Mouse (Mus musculus) stomach, postnatal 0 days (tissue): Measurements from ENCODE around the gene Slc26a10. TPM values are rescaled to one million over a fixed set of nuclear protein-coding genes. Genes with fewer than 3 reads are reported as not detected.

Experiments used
- ATAC-seq: fragments of 200-750 bp; cut with Nextera tagmentation; 2 replicates; pipeline ENCODE4 v1.8.0; 2017; ENCODE audit not compliant: low FRiP score, low TSS enrichment
- DNase-seq: peaks from one replicate; pipeline ENCODE4 v3.0.0-alpha.2; 2016; ENCODE audit warnings: low spot score
- H3K27ac ChIP-seq: fragments of 300-500 bp; sonication (generic); replicated peaks from 2 replicates; pipeline ENCODE4 v1.5.1; 2014; ENCODE audit warnings: mild to moderate bottlenecking, control low read depth
- H3K27me3 ChIP-seq: fragments of 300-500 bp; sonication (generic); 2 replicates; pipeline ENCODE4 v1.6.1; 2014; ENCODE audit warnings: low read length; ENCODE audit not compliant: control insufficient read depth, insufficient read depth
- H3K36me3 ChIP-seq: fragments of 300-500 bp; sonication (generic); 2 replicates; pipeline ENCODE4 v1.6.1; 2014; ENCODE audit warnings: low read length, mixed read lengths; ENCODE audit not compliant: control insufficient read depth, insufficient read depth
- H3K4me1 ChIP-seq: fragments of 300-500 bp; sonication (generic); replicated peaks from 2 replicates; pipeline ENCODE4 v1.6.1; 2014; ENCODE audit warnings: antibody characterized with exemption; ENCODE audit not compliant: control insufficient read depth, insufficient read depth
- H3K4me2 ChIP-seq: fragments of 300-500 bp; sonication (generic); replicated peaks from 2 replicates; pipeline ENCODE4 v1.6.1; 2014; ENCODE audit warnings: low read depth, mild to moderate bottlenecking, control low read depth, moderate library complexity
- H3K4me3 ChIP-seq: fragments of 300-500 bp; sonication (generic); 2 replicates; pipeline ENCODE4 v1.5.1; 2014; ENCODE audit warnings: low read depth, low read length, control low read depth
- H3K9ac ChIP-seq: fragments of 300-500 bp; sonication (generic); 2 replicates; pipeline ENCODE4 v1.6.1; 2014; ENCODE audit warnings: mild to moderate bottlenecking, low read length, control low read depth, mixed read lengths
- H3K9me3 ChIP-seq: fragments of 300-500 bp; sonication (generic); 2 replicates; pipeline ENCODE4 v1.6.1; 2016; ENCODE audit warnings: low read length; ENCODE audit not compliant: control insufficient read depth
- CTCF ChIP-seq: IDR thresholded peaks from 2 replicates; pipeline ENCODE4 v1.5.1; 2016; ENCODE audit warnings: antibody characterized with exemption, low read depth, mild to moderate bottlenecking, moderate library complexity
- EP300 ChIP-seq: optimal IDR thresholded peaks from 2 replicates; pipeline ENCODE3; 2016; ENCODE audit warnings: antibody characterized with exemption
- WGBS: fragments of 180-500 bp; shearing (Covaris S2); extraction: QIAGEN DNeasy Blood & Tissue Kit; methylation state at CpG from one replicate; pipeline ENCODE4 v1.1.7; 2014; 5-methylcytosine and 5-hydroxymethylcytosine counted together
- polyA plus RNA-seq: library from polyadenylated mRNA; unstranded; fragments of >200 nt; fragmentation: Nextera tagmentation; extraction: Ambion mirVana; gene quantifications from 2 replicates; pipeline ENCODE4 v1.2.1, GENCODE M21; 2015

Gene Slc26a10
- polyA plus RNA-seq, 1 experiment from 2014 or later = 0.70 TPM

DNA sequence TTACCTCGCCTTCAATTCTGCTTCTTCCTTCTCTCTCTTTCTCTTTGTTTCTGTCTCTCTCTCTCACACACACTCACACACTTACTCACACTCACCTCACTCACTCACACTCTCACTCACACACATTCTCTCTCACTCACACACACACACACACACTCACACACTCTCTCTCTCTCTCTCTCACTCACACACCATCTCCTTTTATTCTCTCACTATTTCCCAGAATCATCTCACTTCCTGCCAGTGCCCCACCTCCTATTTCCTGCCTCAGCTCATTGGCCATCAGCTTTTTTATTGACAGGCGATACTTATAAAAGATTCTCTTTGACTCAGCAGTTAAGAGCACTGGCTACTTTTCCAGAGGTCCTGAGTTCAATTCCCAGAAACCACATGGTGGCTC lies 37.9 kb upstream of the Slc26a10 start:
- Histone ChIP-seq H3K4me2 (no peak overlapping the region), H3K9me3 (no peaks in the 10 kb centered on the region), H3K27me3 (no peaks in the 10 kb centered on the region), H3K36me3 (no peaks in the 10 kb centered on the region), H3K4me1 (no peaks in the 10 kb centered on the region), H3K4me3 (no peak overlapping the region), H3K9ac (no peak overlapping the region), H3K27ac (no peak overlapping the region)
- 93% methylated on average over 2 of the region's 2 CpGs for WGBS
- ATAC-seq (no peak), DNase-seq (no peak)
- no peak for TF ChIP-seq CTCF
- TF ChIP-seq EP300 = no peak

DNA sequence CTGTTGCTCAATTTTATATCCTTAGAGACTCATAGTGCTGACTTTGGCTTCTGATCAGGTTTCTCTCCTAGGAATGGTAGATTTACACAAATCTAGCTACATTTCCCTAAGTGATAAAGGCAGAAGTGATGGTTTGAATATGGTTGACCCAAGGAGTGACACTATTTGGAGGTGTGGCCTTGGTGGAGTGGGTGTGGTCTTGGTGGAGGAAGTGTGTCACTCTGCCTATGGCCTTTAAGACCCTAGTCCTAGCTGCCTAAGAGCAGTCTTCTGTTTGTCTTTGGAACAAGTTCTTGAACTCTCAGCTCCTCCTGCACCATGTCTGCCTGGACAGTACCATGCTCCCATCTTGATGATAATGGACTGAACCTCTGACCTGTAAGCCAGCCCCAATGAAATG lies 36.7 kb upstream of the Slc26a10 start:
- no peak overlapping the region for H3K4me2 ChIP-seq
- ATAC-seq = no peak
- H3K36me3 ChIP-seq = no peaks in the 10 kb centered on the region
- no peak overlapping the region for H3K27ac ChIP-seq
- TF ChIP-seq EP300 (no peak), CTCF (no peak)
- H3K4me3 ChIP-seq = no peak overlapping the region
- H3K27me3 ChIP-seq = no peaks in the 10 kb centered on the region
- H3K9me3 ChIP-seq = no peaks in the 10 kb centered on the region
- DNase-seq = no peak
- H3K9ac ChIP-seq = no peak overlapping the region
- H3K4me1 ChIP-seq = no peaks in the 10 kb centered on the region

DNA sequence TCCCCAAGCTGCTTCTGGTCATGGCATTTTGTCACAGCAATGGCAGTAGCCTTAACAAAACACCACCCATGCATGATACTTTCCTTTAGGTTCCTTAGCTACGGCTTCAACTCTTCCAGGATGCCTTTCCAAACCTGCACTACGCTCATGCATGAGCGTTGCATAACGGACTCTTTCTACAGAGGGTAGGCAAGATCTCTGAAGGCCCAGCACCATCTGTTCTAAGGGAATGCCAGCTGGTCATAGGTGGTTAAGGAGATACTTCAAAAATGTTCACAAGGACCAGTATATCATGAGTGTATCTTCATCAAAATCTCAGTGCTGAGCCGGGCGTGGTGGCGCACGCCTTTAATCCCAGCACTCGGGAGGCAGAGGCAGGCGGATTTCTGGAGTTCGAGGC lies 36.0 kb upstream of the Slc26a10 start:
- no peak overlapping the region for H3K4me2 ChIP-seq
- no peak overlapping the region for H3K27ac ChIP-seq
- TF ChIP-seq EP300 (no peak), CTCF (no peak)
- H3K4me1 ChIP-seq = no peaks in the 10 kb centered on the region
- 92% methylated on average over 11 of the region's 11 CpGs for WGBS
- H3K9me3 ChIP-seq = no peaks in the 10 kb centered on the region
- H3K36me3 ChIP-seq = no peaks in the 10 kb centered on the region
- no peaks in the 10 kb centered on the region for H3K27me3 ChIP-seq
- H3K9ac ChIP-seq = no peak overlapping the region
- no peak for ATAC-seq
- no peak overlapping the region for H3K4me3 ChIP-seq
- DNase-seq = no peak

DNA sequence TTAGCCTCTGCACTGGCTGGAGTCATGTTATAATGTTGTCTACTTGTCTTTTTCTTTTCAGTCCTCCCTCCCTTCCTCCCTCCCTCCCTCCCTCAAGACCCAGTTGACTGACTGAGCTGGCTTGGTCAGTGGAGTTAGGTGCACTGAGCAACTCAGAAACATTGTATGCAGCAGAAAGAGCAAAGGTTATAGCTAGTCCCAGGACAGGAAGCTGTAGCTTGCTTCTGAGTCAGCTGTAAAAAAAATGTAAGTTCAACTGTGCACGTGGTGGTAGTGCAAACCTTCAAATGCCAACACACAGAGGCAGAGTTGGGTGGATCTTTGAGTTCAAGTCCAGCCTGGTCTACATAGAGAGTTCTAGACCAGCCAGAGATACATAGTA lies 34.0 kb upstream of the Slc26a10 start:
- no peak for TF ChIP-seq EP300
- no peak for TF ChIP-seq CTCF
- Histone ChIP-seq H3K9ac (no peak overlapping the region), H3K4me2 (no peak overlapping the region), H3K36me3 (no peaks in the 10 kb centered on the region), H3K9me3 (no peaks in the 10 kb centered on the region), H3K4me3 (no peak overlapping the region), H3K4me1 (0 out of 2 replicates have a peak, but pooled peaks cover 3% of the 10 kb centered on the region), H3K27me3 (no peaks in the 10 kb centered on the region), H3K27ac (peak overlapping the region; percentile 0; the same call in 1 of the 2 replicates)
- DNase-seq (no peak), ATAC-seq (peak; percentile 53)
- WGBS = 24% methylated on average over 1 of the region's 1 CpGs

DNA sequence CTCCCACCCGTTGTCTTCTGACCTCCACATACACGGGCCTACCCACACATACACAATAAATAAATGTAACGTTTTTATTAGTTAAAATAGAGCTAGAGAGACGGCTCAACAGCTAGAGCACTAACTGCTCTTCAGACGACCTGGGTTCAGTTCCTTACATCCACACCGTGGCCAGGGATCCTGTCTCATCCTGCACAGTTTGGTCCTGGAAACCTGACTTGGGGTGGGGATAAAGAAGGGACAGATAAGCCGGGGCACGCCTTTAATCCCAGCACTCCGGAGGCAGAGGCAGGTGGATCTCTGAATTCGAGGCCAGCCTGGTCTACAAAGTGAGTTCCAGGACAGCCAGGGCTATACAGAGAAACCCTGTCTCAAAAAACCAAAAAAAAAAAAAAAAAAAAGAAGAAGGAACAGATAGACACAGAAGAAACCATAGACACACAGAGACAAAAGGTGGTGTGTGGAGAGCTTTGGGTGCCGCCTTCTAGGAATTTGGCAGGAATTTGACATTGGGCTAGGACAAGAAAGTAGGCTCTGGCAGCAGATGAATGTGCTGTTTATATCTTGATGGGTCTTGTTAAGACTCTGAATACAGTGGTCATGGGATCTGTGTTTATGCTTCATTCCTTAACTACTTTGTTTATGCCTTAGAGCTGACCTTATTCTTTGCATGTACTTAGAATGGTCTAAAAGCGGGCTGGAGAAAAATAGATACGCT lies 33.4 kb upstream of the Slc26a10 start:
- Histone ChIP-seq H3K27ac (peak overlapping the region; percentile 0; the same call in 1 of the 2 replicates), H3K27me3 (no peaks in the 10 kb centered on the region), H3K4me3 (no peak overlapping the region), H3K4me1 (0 out of 2 replicates have a peak, but pooled peaks cover 3% of the 10 kb centered on the region), H3K9ac (no peak overlapping the region), H3K9me3 (no peaks in the 10 kb centered on the region), H3K36me3 (no peaks in the 10 kb centered on the region), H3K4me2 (no peak overlapping the region)
- DNase-seq (no peak), ATAC-seq (no peak)
- TF ChIP-seq CTCF (no peak), EP300 (no peak)
- WGBS = 78% methylated on average over 13 of the region's 13 CpGs

DNA sequence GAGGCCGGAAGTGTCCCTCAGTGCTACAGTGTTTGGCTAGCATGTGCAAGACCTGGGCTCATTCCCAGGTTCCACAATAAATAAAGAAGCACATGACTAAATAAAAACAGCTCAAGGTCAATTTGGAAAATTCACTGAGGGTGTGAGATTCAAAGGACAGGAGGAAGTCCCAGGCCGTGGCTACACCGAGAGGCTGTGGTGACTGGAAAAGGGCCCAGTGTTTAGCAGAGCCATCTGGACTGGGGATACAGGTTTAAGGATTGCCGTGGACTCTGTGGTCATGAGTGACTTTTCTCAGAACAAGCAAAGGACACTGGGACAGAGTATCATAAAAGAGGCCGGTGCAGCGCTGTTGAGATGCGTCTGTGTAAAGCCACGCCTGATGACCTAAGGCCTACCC lies 32.8 kb upstream of the Slc26a10 start:
- Histone ChIP-seq H3K4me2 (no peak overlapping the region), H3K9me3 (no peaks in the 10 kb centered on the region), H3K36me3 (no peaks in the 10 kb centered on the region), H3K9ac (no peak overlapping the region), H3K4me1 (0 out of 2 replicates have a peak, but pooled peaks cover 3% of the 10 kb centered on the region), H3K4me3 (no peak overlapping the region), H3K27ac (no peak overlapping the region), H3K27me3 (no peaks in the 10 kb centered on the region)
- TF ChIP-seq EP300 (no peak), CTCF (no peak)
- 89% methylated on average over 8 of the region's 8 CpGs for WGBS
- DNase-seq (no peak), ATAC-seq (no peak)
